Mouse (Mus musculus) heart, postnatal 14 days (tissue): ENCODE results near the gene Gcnt7. TPM values are rescaled to one million over a fixed set of nuclear protein-coding genes. Genes with fewer than 3 reads are reported as not detected.

Experiments
- DNase-seq, 2 experiments: peaks; one replicate each; pipeline ENCODE4 v3.0.0; 2021 to 2022
- intact Hi-C: fragments of 180-260 bp; cut with DNase I; formaldehyde crosslinking; loops from one replicate; pipeline ENCODE4 v1.15.1; 2025
- total RNA-seq, 2 experiments: library from RNA; stranded (reverse); gene quantifications; 2 replicates each; pipeline ENCODE4 v1.2.3; 2021

The Gcnt7 gene
- total RNA-seq, 2 experiments from 2014 or later: not detected

DNA sequence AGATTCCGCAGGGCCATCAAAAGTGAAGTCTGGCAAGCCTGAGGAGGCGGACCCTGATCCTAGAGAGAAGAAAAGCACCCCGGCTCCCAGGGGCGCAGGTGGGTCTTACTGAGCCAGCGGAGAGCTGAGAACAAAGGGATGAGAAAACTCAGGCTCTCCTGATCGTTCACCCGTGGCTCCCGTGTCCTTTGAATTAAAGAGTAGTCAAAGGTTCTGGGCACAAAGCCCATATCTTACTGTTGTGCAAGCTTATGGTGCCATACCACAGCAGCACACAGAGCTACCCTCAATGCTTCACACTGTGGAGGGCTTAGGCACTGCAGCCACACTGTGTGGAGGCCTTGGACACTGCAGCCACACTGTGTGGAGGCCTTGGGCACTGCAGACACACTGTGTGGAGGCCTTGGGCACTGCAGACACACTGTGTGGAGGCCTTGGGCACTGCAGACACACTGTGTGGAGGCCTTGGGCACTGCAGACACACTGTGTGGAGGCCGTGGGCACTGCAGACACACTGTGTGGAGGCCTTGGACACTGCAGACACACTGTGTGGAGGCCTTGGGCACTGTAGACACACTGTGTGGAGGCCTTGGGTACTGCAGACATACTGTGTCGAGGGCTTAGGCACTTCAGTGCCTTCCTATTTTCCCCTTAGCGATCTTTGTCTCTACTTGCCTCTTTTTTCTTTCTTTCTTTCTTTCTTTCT is 8.2 kb upstream of the Gcnt7 start:
- intact Hi-C loops: no loop called here
- no peak for DNase-seq

DNA sequence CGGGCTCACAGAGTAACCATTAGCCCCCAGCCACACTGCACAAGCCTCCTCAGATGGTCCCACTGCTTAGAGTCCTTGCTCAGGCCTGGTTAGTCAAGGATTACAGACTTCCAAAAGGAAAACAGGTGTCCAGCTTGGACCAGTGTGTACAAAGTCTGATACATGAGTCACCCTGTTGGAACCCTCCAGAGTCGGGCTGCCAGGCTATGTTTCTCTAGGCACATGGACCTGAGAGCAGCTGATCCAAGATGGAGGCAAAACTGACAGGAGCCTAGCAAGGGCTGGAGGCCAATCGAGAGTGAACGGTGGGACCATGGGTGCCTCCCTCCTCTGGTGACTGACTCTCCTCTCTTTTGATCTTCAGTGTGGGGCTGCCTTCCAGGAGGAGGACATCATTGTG is 4.4 kb upstream of the Gcnt7 start:
- intact Hi-C loops: no loop called here
- DNase-seq: no peak

DNA sequence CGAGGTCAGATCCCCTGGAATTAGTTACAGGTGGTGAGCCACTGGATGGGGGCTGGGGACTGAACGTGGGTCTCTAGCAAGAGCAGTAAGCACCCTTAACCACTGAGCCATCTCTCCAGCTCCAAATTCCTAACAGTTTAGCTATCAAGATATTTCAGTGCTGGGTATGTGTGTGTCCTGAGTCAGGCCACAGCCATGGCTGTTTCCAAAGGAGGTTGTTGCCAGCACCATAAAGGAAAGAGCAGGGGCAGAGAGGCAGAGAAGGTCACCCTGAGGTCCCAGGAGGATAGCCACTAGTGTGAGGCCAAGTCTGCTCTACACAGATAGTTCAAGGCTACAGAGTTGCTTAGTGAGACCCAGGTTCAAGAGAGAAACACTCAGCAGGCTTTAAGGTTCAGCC is 2.3 kb upstream of the Gcnt7 start:
- intact Hi-C loops: no loop called here
- DNase-seq: no peak

DNA sequence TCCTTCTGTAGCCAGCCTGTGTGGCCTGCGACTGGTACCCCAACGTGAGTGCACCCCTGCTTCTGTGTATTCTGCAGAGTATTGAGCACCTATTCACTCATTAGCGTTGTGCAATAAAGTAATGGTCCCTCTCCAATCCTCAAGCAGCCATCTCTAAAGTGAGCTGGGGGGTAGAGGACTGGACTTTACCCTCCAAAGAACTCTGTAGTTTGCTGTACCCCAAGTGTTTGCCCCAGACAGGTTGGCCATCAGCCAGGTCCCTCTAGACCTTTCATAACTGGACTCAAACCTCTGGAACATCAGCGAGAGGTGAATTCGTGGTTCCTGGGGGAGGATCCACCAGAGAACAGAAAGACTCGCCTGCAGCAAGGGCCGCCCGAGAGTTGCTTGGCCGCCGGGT is 5.9 kb downstream of the Gcnt7 start:
- no peak for DNase-seq
- intact Hi-C loops: no loop called here

DNA sequence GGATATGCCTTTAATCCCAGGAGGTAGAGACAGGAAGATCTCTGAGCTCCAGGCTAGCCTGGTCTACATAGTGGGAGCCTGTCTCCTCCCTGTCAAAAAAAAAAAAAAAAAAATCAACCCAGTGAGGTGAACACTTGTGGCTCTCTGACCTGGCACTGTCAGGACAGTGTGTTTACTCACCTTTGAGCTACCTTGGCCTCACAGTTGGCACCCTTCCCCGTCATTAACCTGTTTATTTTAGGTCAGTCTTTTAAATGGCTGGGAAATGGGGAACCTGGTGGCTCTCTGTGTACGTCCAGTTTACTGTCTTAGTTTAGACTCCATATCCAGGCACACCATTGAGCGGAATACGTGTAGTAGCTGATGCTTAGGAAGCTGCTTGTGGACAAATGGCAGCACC is 6.4 kb downstream of the Gcnt7 start:
- DNase-seq: no peak
- intact Hi-C loops: no loop called here

DNA sequence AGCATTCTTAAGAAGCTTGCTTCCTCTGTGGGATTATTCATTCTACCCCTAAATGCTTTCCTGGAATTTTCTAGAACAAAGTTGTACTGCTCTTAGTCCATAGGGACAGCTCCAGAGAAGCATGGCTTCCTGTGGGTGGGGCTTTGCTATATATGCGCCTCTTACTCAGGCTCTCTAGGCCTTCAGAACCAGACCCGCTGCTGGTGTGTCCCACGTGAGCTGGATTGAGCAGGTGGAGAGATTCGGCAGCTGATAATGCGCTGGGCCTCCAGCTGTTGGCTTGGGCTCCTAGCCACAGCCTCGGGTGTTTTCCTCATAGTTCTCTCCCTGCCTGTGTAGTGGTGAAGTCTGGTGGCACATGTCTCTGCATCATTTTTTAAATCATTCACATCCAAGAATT is 7.8 kb downstream of the Gcnt7 start:
- DNase-seq: no peak
- intact Hi-C loops: no loop called here

DNA sequence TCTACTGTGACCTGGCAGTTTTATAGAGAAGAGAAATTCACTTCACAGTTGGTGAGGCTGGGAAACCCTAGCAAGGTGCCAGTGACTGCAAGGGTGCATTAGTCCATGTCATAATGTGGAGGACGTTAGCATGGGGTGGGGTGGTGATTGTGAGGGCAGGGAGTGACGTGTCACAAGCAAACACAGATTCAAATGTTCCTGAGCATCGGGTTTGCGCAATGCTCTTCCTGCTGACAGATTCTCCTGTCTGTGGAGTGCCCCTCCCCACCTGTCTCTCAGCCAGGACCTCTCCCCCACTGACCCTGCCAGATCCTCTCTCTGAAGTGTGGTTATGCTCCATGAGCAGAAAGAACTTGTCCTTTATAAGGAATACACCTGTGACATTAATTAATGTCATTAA is 10.1 kb downstream of the Gcnt7 start:
- intact Hi-C loops: loop anchor here (5.0 kb wide), 1 partner anchor 226 kb away; no protein-coding TSS in a partner anchor
- DNase-seq: no peak

DNA sequence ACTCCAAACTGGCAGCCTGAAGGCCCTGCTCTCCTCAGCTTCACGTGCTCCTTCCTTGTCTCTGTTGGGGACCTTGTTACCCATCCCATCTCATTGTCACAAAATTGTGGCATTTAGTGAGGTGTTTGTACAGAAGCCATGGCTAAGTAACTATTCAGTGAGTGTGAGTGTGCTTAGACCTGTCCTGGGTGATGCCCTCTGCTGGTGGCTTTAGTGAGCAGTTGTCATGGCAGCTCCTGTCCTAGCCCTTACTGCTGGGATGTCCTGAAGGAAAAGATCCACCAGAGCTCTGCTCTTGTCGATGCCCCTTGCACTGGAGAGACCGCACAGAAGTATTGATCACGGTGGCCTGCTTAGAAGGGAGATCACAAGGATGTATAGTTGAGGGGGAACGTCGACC is 11.1 kb downstream of the Gcnt7 start:
- intact Hi-C loops: loop anchor here (5.0 kb wide), 1 partner anchor 225 kb away; no protein-coding TSS in a partner anchor
- DNase-seq: peak in 1 of 2 experiments; percentile 20

DNA sequence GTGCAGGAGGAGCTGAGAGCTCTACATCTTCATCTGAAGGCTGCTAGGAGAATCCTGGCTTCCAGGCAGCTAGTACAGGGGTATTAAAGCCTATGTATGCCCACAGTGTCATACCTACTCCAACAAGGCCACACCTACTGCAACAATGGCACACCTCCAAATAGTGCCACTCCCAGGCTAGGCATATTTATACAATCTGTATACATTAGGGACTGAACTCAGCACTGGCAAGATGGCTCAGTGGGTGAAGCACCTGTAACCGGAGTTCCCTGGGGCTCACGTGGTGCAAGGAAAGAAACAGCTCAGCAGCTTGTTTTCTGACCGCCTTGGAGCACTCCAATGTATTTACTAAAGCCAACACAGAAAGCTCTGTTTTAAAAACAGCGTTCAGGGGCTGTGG is 12.8 kb downstream of the Gcnt7 start:
- DNase-seq: no peak
- intact Hi-C loops: loop anchor here (5.0 kb wide), 1 partner anchor 223 kb away; no protein-coding TSS in a partner anchor

DNA sequence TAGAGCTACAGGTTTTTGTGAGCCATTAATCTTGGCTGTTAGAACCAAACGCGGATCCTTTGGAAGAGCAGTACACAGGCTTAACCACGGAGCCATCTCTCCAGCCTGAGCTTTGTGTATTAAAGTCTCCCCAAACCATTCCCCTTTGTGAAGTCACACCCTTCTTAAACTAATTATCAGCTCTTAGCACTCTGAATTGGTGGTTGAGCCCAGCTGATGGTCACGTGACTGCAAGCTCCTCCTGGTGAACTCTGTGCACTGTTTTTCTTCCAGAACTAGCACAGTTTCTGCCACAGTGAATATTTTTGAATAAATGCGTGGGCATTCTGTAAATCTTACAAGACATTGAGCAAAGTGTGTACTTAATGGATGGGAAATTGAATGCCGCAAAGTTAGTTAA is 17.2 kb downstream of the Gcnt7 start:
- intact Hi-C loops: loop anchor here (2.0 kb wide), 1 partner anchor 68 kb away; no protein-coding TSS in a partner anchor

DNA sequence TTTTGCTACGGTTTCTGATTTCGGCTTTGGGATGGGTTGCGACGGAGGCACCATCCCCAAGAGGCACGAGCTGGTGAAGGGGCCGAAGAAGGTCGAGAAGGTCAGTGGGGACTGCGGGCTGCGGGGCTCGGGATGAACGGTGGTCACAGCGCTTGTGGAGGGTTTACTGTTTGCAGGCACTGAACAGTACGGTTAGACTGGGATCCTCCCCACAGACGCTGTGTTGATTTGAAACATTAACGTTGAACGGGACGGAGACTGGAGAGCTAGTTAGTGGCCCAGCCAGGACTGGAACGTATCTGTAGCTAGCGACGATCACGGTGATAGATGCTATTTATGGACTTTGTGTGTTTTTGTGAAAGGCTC is 17.8 kb downstream of the Gcnt7 start:
- intact Hi-C loops: loop anchor here (2.0 kb wide), 1 partner anchor 68 kb away; no protein-coding TSS in a partner anchor
- no peak for DNase-seq

More for the DNA sequence above, 17.2 kb downstream of the Gcnt7 start:
- DNase-seq: no peak

DNA sequence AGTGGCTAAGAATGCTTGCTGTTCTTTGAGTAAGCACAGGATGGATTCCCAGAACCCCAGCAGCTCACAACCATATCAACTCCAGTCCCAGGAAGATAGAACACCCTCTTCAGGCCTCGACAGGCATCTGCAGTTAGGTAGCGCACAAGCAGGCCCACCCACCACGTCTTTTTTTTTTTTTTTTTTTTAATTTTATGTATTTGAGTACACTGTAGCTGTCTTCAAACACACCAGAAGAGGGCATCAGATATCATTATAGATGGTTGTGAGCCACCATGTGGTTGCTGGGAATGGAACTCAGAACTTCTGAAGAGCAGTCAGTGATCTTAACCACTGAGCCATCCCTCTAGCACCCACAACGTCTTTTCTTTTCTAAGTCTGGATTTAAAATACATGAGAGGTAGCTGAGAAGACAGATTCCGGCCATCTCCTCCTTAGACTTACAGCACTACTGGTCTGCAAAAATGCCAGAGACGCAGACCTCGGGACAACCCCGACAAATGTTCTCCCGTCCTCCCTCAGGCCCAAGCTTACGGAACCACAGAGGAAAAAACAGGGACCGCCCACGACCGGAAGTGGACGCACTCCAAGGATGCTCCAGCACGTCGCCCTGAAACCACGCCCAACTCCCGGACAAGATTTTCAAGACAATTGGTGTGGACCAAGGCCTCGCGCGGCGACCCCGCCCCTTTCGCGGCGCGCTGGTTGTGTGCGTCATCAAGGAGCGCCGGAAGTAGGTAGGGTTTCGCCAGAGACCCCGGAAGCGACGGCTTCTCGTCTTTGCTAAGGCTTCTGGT is 18.4 kb downstream of the Gcnt7 start, which contains the start of gene Rtf2:
TSS of gene Rtf2 (plus strand) at position 714 of the 797 bp plus-strand sequence.
- peak; percentile 99 to 100 for DNase-seq
- intact Hi-C loops: loop anchor here (2.0 kb wide), 1 partner anchor 67 kb away; no protein-coding TSS in a partner anchor

DNA sequence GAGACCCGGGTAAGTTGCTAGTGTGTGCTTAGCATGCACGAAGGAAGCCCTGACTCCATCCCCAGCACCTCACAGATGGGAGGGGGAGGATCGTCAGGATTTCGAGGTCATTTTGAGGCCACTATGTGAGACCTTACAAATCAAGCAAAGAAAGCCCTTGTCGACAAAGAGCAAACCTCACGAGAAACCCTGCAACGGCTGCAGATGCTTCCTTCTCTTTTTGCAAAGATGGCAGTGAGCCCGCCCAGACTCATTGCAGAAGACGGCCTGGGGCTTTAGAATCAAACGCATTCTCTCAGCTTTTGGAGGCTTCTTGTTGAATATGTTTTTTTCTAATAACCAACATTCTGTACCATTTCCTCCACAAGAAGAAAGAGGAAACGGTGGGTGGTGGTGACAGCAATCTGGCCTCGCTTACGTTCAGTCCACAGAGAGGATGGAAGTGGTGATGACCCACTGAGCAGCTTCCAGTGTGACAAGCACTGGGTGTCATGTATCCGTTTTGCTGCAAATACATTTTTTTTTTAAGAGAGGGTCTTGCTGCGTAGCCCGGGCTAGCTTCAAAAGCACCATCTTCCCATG is 20.9 kb downstream of the Gcnt7 start:
- no peak for DNase-seq

DNA sequence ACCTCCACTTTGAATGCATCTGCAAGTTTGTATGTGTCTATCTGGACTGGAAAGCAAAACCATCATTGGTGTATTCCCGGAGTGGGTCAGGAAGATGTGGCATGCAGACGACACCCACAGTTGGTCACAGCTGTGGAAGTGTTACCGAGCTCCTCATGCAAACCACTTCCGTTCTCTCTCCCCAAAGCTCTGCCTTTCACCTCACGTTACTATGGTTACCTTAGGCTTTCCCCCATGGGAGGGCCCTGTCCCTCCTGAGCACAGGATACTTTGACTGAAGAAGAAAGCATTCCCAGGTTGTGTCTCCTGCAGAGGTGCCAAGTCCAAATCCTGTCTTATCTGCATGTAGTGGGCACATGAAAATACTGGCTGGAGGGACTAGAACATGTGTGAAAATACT is 24.6 kb downstream of the Gcnt7 start:
- intact Hi-C loops: no loop called here
- no peak for DNase-seq

More for the DNA sequence above, 20.9 kb downstream of the Gcnt7 start:
- intact Hi-C loops: no loop called here

DNA sequence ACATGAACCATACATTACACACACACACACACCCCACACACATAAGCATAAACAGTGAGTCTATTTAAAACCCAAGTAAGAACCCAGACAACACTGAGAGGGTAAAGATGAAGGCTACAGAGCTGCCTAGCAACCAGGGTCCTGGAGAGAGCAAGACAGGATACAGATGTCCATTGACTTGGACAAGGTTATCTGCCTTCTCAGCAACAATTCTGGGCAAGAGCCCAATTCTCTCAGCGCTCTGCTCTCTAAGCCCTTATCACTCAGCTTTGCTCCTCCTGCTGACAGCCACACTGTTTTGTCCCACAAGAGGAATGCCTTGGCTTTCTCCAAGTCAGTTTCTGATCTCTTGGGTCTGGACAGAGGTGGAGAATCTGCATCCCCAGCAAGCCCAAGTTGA is 27.8 kb downstream of the Gcnt7 start:
- intact Hi-C loops: no loop called here
- peak; percentile 16 to 44 for DNase-seq

DNA sequence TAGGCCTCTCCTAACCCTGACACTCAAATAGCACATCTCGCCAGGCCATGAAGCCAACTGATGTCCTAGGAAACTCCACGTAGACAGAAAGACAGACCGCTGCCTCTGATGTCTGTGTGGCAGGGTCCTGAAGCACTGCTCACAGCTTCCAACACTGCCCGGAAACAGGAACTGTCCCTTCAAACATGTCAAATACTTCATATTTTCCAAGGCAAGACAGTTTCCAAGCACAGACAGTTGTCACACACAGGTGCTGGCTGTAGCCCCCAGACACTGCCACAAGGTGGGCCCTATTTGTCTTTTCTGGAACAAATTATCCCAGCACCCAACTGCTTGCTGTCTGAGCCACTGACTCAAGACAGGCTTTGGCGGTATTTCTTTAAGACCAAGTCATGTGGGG is 40.2 kb downstream of the Gcnt7 start:
- intact Hi-C loops: no loop called here

DNA sequence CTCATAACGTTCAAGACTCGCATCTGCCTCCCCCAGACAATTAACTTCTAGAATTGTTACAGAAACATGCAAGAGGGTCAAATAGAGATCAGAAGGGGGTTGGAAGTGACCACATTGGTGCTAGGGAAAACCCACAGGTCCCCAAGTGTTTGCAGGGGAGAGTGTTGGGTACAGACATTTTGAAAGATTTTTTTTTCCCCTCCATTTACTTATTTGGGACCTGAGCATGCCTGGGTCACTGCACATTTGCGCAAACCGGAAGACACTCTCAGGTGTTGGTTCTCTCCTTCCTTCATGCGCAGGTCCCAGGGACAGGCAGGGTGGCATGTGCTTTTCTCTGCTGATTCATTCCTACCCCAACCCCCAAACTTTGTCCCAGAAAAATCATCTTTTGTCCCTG is 41.5 kb downstream of the Gcnt7 start:
- no peak for DNase-seq
- intact Hi-C loops: no loop called here

More for the DNA sequence above, 40.2 kb downstream of the Gcnt7 start:
- no peak for DNase-seq

DNA sequence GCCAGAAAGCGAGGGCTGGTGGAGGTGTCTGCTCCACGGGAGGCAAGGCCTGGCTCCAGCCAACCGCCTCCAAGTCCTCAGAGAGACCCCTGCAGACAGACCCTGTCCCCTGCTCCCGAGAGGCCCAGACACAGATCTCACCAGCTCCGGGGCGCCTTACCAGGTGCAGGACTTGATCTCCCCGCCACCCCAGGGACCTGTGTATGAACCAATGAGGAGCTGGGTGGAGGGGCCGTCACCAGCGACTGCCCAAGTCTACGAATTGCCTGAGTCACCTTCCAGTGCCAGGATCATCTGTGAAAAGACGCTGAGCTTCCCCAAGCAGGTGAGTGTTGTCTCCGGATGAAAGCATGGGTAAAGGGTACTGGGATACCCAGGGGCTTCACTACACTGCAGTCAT is 42.2 kb downstream of the Gcnt7 start:
- DNase-seq: no peak
- intact Hi-C loops: no loop called here

DNA sequence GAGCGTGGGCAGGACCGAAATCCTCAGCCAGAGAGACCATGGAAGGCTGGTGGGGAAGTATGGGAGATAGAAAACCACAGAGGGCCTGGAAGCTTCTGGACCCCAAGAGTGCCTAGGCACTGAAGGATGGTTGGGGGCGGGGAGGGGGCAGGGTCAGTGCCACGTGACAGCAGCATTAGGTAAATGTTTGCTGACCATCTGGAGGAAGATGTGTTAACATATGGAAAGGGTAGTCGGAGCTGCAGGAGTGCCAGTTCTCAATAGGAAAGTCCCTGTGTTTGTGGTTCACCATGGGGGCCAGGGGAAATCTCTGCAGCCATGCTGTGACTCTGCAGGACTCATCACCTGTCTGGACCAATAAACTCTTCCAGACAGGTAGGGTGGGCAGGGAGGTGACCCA is 44.5 kb downstream of the Gcnt7 start:
- intact Hi-C loops: no loop called here
- DNase-seq: no peak

DNA sequence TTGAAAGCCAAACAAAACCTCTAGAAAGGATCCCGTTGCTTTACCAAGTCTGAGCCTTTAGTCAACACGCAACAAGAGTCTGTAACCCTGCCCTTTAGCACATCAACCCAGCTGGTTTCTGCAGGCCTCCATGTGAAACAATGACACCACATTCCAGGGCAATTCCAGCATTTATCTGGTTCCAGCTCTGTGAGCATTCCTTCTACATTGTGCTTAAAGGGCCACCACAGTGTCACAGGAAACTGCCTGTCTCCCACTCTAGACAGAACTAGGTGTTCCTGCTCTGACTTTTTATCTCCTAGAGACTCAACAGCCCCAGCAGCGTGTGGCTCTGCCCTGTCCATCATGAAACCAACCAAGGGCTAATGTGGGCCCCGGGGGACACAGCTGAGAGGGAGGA is 45.1 kb downstream of the Gcnt7 start:
- intact Hi-C loops: no loop called here
- DNase-seq: no peak

DNA sequence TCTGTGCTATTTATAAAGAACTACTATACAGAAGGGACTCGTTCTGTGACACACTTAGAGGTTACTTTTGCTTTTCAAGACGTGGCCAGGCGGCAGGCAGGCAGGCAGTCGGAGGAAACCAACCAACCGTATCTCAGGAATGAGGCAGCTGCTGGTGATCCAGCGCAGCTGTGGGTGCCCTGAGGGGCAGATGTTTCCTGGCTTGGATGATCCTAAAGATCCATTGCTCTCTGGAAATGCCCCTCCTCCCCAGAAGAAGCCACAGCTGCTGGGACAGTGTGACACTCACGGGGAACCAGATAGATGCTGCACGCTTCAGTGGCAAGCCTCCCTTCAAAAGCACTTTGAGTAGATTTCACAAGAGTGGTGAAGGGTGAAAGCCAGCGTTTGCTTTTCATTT is 45.9 kb downstream of the Gcnt7 start:
- intact Hi-C loops: no loop called here
- DNase-seq: peak in 1 of 2 experiments; percentile 12
